Mouse (Mus musculus) hindbrain, embryonic 15.5 days (tissue): ENCODE results near the gene Mfsd6l. TPM values are rescaled to one million over a fixed set of nuclear protein-coding genes. Genes with fewer than 3 reads are reported as not detected.

ENCODE experiments used
- ATAC-seq: fragments of 200-750 bp; cut with Nextera tagmentation; 2 replicates; pipeline ENCODE4 v1.8.0; 2017; ENCODE audit warnings: low read depth, moderate number of reproducible peaks, moderate TSS enrichment; ENCODE audit not compliant: low FRiP score
- H3K27ac ChIP-seq: fragments of 300-500 bp; sonication (generic); replicated peaks from 2 replicates; pipeline ENCODE4 v1.5.1; 2015; ENCODE audit warnings: mild to moderate bottlenecking, inconsistent platforms
- H3K27me3 ChIP-seq: fragments of 300-500 bp; sonication (generic); 2 replicates; pipeline ENCODE4 v1.6.1; 2015; ENCODE audit warnings: control low read depth, inconsistent platforms
- H3K36me3 ChIP-seq: fragments of 300-500 bp; sonication (generic); 2 replicates; pipeline ENCODE4 v1.6.1; 2015; ENCODE audit warnings: control low read depth, inconsistent platforms
- H3K4me1 ChIP-seq: fragments of 300-500 bp; sonication (generic); replicated peaks from 2 replicates; pipeline ENCODE4 v1.6.1; 2015; ENCODE audit warnings: control low read depth, inconsistent platforms
- H3K4me2 ChIP-seq: fragments of 300-500 bp; sonication (generic); 2 replicates; pipeline ENCODE4 v1.6.1; 2015; ENCODE audit warnings: moderate library complexity, mild to moderate bottlenecking, inconsistent platforms
- H3K4me3 ChIP-seq: fragments of 300-500 bp; sonication (generic); 2 replicates; pipeline ENCODE4 v1.5.1; 2015; ENCODE audit warnings: mild to moderate bottlenecking, inconsistent platforms
- H3K9ac ChIP-seq: fragments of 300-500 bp; sonication (generic); 2 replicates; pipeline ENCODE4 v1.6.1; 2015; ENCODE audit warnings: inconsistent platforms
- H3K9me3 ChIP-seq: fragments of 300-500 bp; sonication (generic); 2 replicates; pipeline ENCODE4 v1.6.1; 2016; ENCODE audit warnings: control low read depth, inconsistent platforms
- WGBS: fragments of 180-500 bp; shearing (Covaris S2); methylation state at CpG from one replicate; pipeline ENCODE4 v1.1.7; 2015; 5-methylcytosine and 5-hydroxymethylcytosine counted together
- polyA plus RNA-seq: library from polyadenylated mRNA; unstranded; fragments of >200 nt; fragmentation: Nextera tagmentation; extraction: Ambion mirVana; gene quantifications from 2 replicates; pipeline ENCODE4 v1.2.1, GENCODE M21; 2015

Gene Mfsd6l
- polyA plus RNA-seq, 1 experiment from 2014 or later = not detected

DNA sequence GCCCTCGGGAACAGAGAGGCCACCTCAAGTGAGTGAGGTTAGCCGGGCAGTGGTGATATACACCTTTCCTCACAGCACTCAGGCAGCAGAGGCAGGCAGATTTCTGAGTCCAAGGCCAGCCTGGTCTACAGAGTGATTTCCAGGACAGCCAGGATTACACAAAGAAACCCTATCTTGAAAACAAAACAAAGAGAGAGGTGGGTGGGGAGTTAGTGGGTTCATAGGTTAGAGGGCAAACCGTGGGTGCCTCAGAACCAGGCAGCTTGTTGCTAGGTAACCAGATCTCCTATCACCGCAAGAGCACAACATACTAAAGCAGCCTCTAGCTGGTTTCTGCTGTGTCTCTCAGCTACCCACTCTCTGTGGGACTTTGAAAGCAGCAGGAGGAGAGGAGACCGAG lies 30.7 kb downstream of the Mfsd6l start, which contains the start of gene Ccdc42:
TSS of gene Ccdc42 (plus strand) at position 301 of the 400 bp plus-strand sequence.
- H3K9me3 ChIP-seq = no peaks in the 10 kb centered on the region
- H3K27ac ChIP-seq = no peak within 1 kb of the TSS
- no peak within 1 kb of the TSS for H3K4me2 ChIP-seq
- H3K36me3 ChIP-seq = no peaks in the 10 kb centered on the region
- no peak within 1 kb of the TSS for H3K9ac ChIP-seq
- H3K4me3 ChIP-seq = no peak within 1 kb of the TSS
- 56% methylated on average over 5 of the region's 5 CpGs for WGBS
- H3K4me1 ChIP-seq = peaks cover 7% of the 10 kb centered on the region
- no peak for ATAC-seq
- no peaks in the 10 kb centered on the region for H3K27me3 ChIP-seq

DNA sequence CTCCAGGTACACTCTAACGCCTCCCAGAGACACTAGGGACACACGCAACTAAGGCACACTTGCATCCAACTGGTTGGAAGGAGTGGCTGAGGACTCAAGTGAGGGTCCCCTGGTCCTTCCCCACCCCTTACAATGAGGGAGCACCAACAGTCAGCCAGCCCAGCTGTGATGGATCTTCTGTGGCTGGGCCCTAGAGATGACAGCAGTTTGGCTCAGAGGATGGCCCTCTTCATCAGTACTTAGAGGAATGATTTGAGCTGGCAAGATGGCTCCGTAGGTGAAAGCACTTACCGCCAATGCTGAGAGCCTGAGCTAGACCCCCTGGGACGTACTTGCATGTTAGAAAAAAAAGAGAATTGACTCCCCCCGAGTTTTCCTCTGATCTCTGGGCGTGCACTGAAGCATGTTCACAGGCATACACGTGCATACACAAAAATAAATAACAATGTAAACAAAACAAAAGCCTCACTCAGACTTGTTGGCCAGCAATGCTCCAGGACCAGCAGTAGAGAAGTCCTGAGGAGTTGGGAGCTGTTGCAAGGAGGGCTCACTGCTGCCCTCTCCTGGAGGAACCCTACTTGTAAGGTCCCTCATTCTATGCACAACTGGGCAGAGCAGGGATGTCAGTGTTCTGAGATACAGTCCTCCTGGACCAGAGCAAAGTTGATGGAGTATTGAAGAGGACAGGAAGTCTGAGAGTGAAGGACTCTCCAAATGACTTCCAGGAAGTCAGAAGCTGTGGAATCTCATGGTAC lies 33.2 kb downstream of the Mfsd6l start:
- Histone ChIP-seq H3K36me3 (no peaks in the 10 kb centered on the region), H3K4me3 (no peak overlapping the region), H3K27ac (no peak overlapping the region), H3K9ac (no peak overlapping the region), H3K4me2 (no peak overlapping the region), H3K27me3 (no peaks in the 10 kb centered on the region), H3K4me1 (peaks cover 1% of the 10 kb centered on the region), H3K9me3 (no peaks in the 10 kb centered on the region)
- ATAC-seq = no peak
- WGBS = 68% methylated on average over 8 of the region's 8 CpGs

DNA sequence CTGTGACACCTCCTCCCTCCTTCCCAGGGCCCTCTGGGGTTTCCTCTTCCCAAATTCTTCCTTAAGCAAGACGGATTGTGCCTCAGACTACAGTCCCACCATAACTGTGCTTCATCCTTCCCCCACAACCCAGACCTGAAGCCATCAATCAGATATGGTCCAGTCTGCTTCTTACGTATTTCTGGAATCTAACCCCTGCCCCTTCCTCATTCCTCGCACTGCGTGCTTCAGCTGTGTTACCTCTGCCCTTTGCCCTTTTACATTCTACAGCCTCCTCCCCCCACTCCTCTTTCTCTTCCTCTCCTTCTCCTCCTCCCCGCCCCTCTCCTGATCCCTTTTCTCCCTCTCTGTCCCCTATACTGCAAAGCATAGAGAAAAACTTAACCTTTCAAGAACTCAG lies 35.7 kb downstream of the Mfsd6l start:
- H3K27me3 ChIP-seq = no peaks in the 10 kb centered on the region
- no peak for ATAC-seq
- 27% methylated on average over 5 of the region's 5 CpGs for WGBS

DNA sequence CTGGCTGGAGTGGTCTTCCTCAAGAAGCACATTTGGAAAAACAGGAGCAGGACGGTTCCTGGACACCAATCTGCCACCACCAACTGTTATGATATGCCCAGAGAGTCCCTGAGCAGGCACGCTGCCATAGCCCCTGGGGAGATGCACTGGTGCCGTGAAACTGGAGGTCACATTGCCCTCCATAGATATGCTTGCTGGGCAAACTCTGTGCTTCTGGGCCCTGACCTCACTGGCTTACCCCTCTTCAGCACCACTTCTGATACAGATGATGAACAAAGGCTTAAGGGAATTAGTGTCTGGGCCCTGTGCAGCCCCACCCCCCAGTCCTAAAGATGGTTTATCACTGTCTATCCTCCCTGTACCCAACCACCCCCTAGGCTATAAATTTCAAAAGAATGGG lies 37.3 kb downstream of the Mfsd6l start:
- H3K4me3 ChIP-seq = no peak overlapping the region
- H3K4me2 ChIP-seq = no peak overlapping the region
- no peaks in the 10 kb centered on the region for H3K9me3 ChIP-seq
- ATAC-seq = no peak
- H3K9ac ChIP-seq = no peak overlapping the region
- WGBS = 46% methylated on average over 3 of the region's 3 CpGs
- no peaks in the 10 kb centered on the region for H3K27me3 ChIP-seq
- no peaks in the 10 kb centered on the region for H3K36me3 ChIP-seq
- no peak overlapping the region for H3K27ac ChIP-seq
- no peaks in the 10 kb centered on the region for H3K4me1 ChIP-seq

More for the DNA sequence above, 35.7 kb downstream of the Mfsd6l start:
- H3K4me2 ChIP-seq = no peak overlapping the region
- H3K9me3 ChIP-seq = no peaks in the 10 kb centered on the region
- no peak overlapping the region for H3K9ac ChIP-seq
- no peaks in the 10 kb centered on the region for H3K4me1 ChIP-seq
- H3K27ac ChIP-seq = no peak overlapping the region
- H3K4me3 ChIP-seq = no peak overlapping the region
- no peaks in the 10 kb centered on the region for H3K36me3 ChIP-seq

DNA sequence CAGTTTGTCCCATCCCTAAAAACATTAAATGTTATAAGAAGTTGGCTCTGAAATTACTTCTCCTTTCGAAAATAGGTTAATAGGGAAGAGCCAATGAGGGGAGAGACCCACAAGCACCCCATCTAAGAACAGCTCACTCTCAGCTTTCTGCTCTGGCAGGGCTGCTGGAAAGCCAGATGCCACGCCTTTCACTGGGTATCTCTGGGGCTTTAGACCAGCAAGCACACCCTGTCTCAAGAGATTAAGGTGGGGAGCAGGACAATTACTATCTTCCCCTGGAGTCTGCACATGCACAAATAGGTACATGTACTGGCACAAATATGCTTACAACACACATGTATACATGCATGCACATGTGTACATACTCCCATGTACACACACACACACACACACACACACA lies 41.9 kb downstream of the Mfsd6l start:
- no peaks in the 10 kb centered on the region for H3K27me3 ChIP-seq
- H3K4me3 ChIP-seq = no peak overlapping the region
- WGBS = 91% methylated on average over 2 of the region's 2 CpGs
- H3K9me3 ChIP-seq = no peaks in the 10 kb centered on the region
- peaks cover 11% of the 10 kb centered on the region for H3K4me1 ChIP-seq
- H3K9ac ChIP-seq = no peak overlapping the region
- no peak overlapping the region for H3K27ac ChIP-seq
- no peak overlapping the region for H3K4me2 ChIP-seq
- no peak for ATAC-seq
- H3K36me3 ChIP-seq = no peaks in the 10 kb centered on the region

DNA sequence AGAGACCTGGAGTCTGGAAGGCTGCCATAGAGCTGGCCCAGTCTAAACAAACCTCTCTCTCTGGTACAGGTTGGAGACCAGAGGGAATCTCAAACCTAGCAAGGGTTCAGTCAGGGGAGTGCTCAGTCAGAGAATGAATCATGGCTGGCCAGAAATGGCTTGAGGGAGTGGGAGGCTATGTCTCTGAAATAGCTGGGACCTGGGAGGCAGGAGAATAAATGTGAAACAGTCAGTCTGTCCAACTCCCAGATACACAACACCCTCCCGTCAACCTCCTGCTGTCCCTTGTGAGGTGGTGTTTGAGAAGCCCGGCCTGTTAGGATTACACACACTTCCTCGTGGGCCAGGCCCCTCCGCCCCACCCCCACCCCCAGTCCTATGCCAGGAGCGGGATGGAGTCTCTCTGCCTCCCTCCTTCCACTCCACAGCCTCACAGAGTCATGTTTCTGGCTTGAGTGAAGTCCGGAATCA lies 44.6 kb downstream of the Mfsd6l start:
- WGBS = 47% methylated on average over 6 of the region's 6 CpGs
- no peak overlapping the region for H3K4me2 ChIP-seq
- H3K27me3 ChIP-seq = no peaks in the 10 kb centered on the region
- H3K9me3 ChIP-seq = no peaks in the 10 kb centered on the region
- no peak for ATAC-seq
- H3K36me3 ChIP-seq = no peaks in the 10 kb centered on the region
- H3K9ac ChIP-seq = no peak overlapping the region
- no peak overlapping the region for H3K4me3 ChIP-seq
- H3K27ac ChIP-seq = no peak overlapping the region
- peaks cover 11% of the 10 kb centered on the region for H3K4me1 ChIP-seq

DNA sequence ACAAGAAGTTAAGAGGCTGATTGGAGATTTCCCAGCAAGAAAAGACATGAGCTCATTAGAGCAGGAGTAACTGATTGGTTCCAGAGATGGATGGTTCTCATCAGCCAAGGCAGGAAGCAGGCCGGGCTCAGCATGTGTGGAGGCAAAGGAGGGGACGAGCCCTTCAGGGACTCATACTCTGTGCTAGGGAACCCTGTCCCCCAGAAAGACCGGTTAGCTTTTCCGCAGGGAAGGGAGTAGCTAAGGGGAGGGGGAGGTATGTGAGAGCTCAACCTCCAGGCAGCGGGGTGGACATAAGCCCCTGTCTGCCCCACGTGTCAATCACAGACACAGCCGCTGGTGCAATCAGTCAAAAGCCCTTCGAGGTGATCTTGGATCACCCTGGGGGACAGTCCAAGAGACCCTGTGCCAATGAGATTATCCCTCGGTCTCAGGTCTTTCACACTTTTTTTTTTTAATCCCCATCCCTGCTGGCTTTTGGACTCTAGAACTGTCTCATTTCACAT lies 45.6 kb downstream of the Mfsd6l start:
- Histone ChIP-seq H3K27ac (no peak overlapping the region), H3K9me3 (no peaks in the 10 kb centered on the region), H3K36me3 (no peaks in the 10 kb centered on the region), H3K4me2 (no peak overlapping the region), H3K9ac (no peak overlapping the region), H3K4me3 (no peak overlapping the region), H3K4me1 (peaks cover 11% of the 10 kb centered on the region), H3K27me3 (no peaks in the 10 kb centered on the region)
- 17% methylated on average over 9 of the region's 9 CpGs for WGBS
- no peak for ATAC-seq

DNA sequence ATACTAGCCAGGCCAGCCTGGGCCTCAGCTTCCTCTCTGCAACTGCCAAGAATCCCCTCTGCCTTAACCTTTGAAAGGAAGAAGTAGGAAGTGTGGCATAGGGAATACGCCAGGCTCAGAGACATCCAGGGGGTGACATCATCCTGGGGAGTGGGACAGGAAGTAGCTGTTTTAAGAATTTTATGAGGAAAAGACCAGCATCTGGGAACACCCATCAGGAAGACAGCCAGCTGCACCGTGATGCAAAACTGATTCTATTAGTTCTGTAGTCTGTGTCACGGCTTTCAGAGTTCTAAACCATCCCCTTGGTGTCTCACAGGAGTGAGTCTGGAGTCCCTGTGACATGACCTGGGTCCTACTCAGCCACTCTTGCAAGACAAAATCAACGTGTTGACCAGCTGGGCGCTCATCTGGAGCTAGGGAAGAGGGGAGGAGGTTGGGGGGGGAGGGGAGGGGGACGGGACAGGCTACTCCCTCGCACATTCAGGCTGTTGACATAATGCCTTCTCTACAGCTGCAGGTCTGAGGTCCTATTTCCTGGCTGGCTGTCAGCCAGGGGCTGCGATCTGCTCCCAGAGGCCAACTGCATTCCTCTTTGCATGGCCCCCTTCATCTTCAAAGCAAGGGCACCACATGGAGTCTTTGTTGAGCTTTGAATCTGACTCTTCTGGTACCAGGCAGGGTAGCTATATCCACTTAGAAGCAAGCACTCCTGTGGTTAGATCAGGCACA lies 46.4 kb downstream of the Mfsd6l start:
- no peak overlapping the region for H3K4me3 ChIP-seq
- H3K4me2 ChIP-seq = no peak overlapping the region
- H3K9me3 ChIP-seq = no peaks in the 10 kb centered on the region
- H3K9ac ChIP-seq = no peak overlapping the region
- H3K4me1 ChIP-seq = peaks cover 11% of the 10 kb centered on the region
- H3K27ac ChIP-seq = no peak overlapping the region; the same call in 1 of the 2 replicates
- no peak for ATAC-seq
- no peaks in the 10 kb centered on the region for H3K27me3 ChIP-seq
- whole genome bisulfite sequencing = 21% methylated on average over 8 of the region's 8 CpGs
- H3K36me3 ChIP-seq = no peaks in the 10 kb centered on the region

DNA sequence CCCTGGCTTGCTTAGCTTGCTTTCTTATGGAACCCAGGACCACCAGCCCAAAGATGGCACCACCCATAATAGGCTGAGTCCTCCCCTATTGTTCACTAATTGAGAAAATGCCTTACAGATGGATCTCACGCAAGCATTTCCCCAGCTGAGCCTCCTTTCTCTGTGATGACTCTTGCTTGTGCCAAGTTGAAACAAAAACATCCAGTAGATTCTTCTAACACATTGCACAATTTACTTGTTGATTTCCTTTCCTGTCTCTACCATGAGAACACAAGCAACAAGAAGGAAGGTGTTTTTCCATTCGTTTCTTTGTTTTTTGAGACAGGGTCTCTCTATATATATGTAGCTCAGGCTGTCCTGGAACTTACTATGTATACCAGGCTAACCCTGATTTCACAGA lies 51.1 kb downstream of the Mfsd6l start:
- no peak for ATAC-seq
- Histone ChIP-seq H3K4me2 (no peak overlapping the region), H3K27me3 (no peaks in the 10 kb centered on the region), H3K9me3 (no peaks in the 10 kb centered on the region), H3K9ac (no peak overlapping the region), H3K27ac (no peak overlapping the region), H3K36me3 (no peaks in the 10 kb centered on the region), H3K4me3 (no peak overlapping the region), H3K4me1 (peaks cover 4% of the 10 kb centered on the region; the same call in 1 of the 2 replicates)
- WGBS = 77% methylated on average over 2 of the region's 2 CpGs

Other genes with a start within 250 kb of the Mfsd6l start
- 22.0 and 24.8 TPM in 2 replicates for gene Ntn1, start 155.4 kb upstream of the Mfsd6l start, polyA plus RNA-seq
- 0.30 and 0.47 TPM in 2 replicates for gene Pik3r5, start 124.1 kb upstream of the Mfsd6l start, polyA plus RNA-seq
- gene Pik3r6, start 53.2 kb upstream of the Mfsd6l start, polyA plus RNA-seq = 2.0 and 2.4 TPM in 2 replicates
- gene Ccdc42, start 30.8 kb downstream of the Mfsd6l start, polyA plus RNA-seq = 0.17 and 0.25 TPM in 2 replicates
- 97.3 and 98.8 TPM in 2 replicates for gene Myh10, start 135.4 kb downstream of the Mfsd6l start, polyA plus RNA-seq